Mouse (Mus musculus): ENCODE measurements around the gene Ppil3. TPM values are rescaled to one million over a fixed set of nuclear protein-coding genes. Genes with fewer than 3 reads are reported as not detected.

Ppil3 gene
- polyA plus RNA-seq, 1 experiment from 2014 or later = 37.1 TPM

GRCm38 (mm10) chr1:58403745-58404144, 41.5 kb downstream of the Ppil3 start:
- Histone ChIP-seq H3K36me3 (ENCODE audit: control insufficient read depth, insufficient read depth, low read length) (peaks cover 33% of the 10 kb centered on the region), H3K4me2 (no peak overlapping the region), H3K27me3 (ENCODE audit: control insufficient read depth, insufficient read depth, low read length) (no peaks in the 10 kb centered on the region), H3K4me3 (ENCODE audit: low read depth, low read length) (no peak overlapping the region), H3K4me1 (ENCODE audit: control insufficient read depth, insufficient read depth, low read length) (no peaks in the 10 kb centered on the region), H3K9ac (ENCODE audit: low read depth, low read length) (no peak overlapping the region), H3K9me3 (replicated peaks; ENCODE audit: control insufficient read depth, low read length) (no peaks in the 10 kb centered on the region), H3K27ac (ENCODE audit: low read depth, low read length) (no peak overlapping the region)
- ATAC-seq (replicated peaks; ENCODE audit: insufficient number of reproducible peaks, low FRiP score, low TSS enrichment) = no peak
- WGBS (ENCODE audit: insufficient replicate concordance) = 93% methylated on average over 5 of the region's 5 CpGs

GRCm38 (mm10) chr1:58401396-58401795, 43.9 kb downstream of the Ppil3 start:
- no peaks in the 10 kb centered on the region for H3K27me3 ChIP-seq (ENCODE audit: control insufficient read depth, insufficient read depth, low read length)
- 89% methylated on average over 6 of the region's 6 CpGs for WGBS (ENCODE audit: insufficient replicate concordance)
- no peak for ATAC-seq (replicated peaks; ENCODE audit: insufficient number of reproducible peaks, low FRiP score, low TSS enrichment)

GRCm38 (mm10) chr1:58397731-58398130, 47.6 kb downstream of the Ppil3 start:
- Histone ChIP-seq H3K4me3 (ENCODE audit: low read depth, low read length) (no peak overlapping the region), H3K36me3 (ENCODE audit: control insufficient read depth, insufficient read depth, low read length) (peaks cover 36% of the 10 kb centered on the region), H3K27ac (ENCODE audit: low read depth, low read length) (no peak overlapping the region), H3K27me3 (ENCODE audit: control insufficient read depth, insufficient read depth, low read length) (no peaks in the 10 kb centered on the region), H3K4me1 (ENCODE audit: control insufficient read depth, insufficient read depth, low read length) (0 out of 2 replicates have a peak, but pooled peaks cover 3% of the 10 kb centered on the region), H3K4me2 (no peak overlapping the region), H3K9ac (ENCODE audit: low read depth, low read length) (no peak overlapping the region), H3K9me3 (replicated peaks; ENCODE audit: control insufficient read depth, low read length) (no peaks in the 10 kb centered on the region)
- ATAC-seq (replicated peaks; ENCODE audit: insufficient number of reproducible peaks, low FRiP score, low TSS enrichment) = no peak
- 94% methylated on average over 6 of the region's 6 CpGs for WGBS (ENCODE audit: insufficient replicate concordance)

More at GRCm38 (mm10) chr1:58401396-58401795, 43.9 kb downstream of the Ppil3 start:
- Histone ChIP-seq H3K4me1 (ENCODE audit: control insufficient read depth, insufficient read depth, low read length) (no peaks in the 10 kb centered on the region), H3K9me3 (replicated peaks; ENCODE audit: control insufficient read depth, low read length) (no peaks in the 10 kb centered on the region), H3K27ac (ENCODE audit: low read depth, low read length) (no peak overlapping the region), H3K36me3 (ENCODE audit: control insufficient read depth, insufficient read depth, low read length) (peaks cover 39% of the 10 kb centered on the region), H3K4me2 (no peak overlapping the region), H3K9ac (ENCODE audit: low read depth, low read length) (no peak overlapping the region), H3K4me3 (ENCODE audit: low read depth, low read length) (no peak overlapping the region)

GRCm38 (mm10) chr1:58396179-58396578, 49.1 kb downstream of the Ppil3 start:
- H3K4me2 ChIP-seq = no peak overlapping the region

GRCm38 (mm10) chr1:58395341-58395740, 49.9 kb downstream of the Ppil3 start:
- no peak for ATAC-seq (replicated peaks; ENCODE audit: insufficient number of reproducible peaks, low FRiP score, low TSS enrichment)
- Histone ChIP-seq H3K4me1 (ENCODE audit: control insufficient read depth, insufficient read depth, low read length) (peaks cover 9% of the 10 kb centered on the region), H3K9me3 (replicated peaks; ENCODE audit: control insufficient read depth, low read length) (no peaks in the 10 kb centered on the region), H3K27ac (ENCODE audit: low read depth, low read length) (no peak overlapping the region), H3K4me3 (ENCODE audit: low read depth, low read length) (no peak overlapping the region), H3K9ac (ENCODE audit: low read depth, low read length) (no peak overlapping the region), H3K27me3 (ENCODE audit: control insufficient read depth, insufficient read depth, low read length) (no peaks in the 10 kb centered on the region), H3K36me3 (ENCODE audit: control insufficient read depth, insufficient read depth, low read length) (peaks cover 22% of the 10 kb centered on the region), H3K4me2 (no peak overlapping the region)
- 89% methylated on average over 3 of the region's 3 CpGs for WGBS (ENCODE audit: insufficient replicate concordance)

More at GRCm38 (mm10) chr1:58396179-58396578, 49.1 kb downstream of the Ppil3 start:
- Histone ChIP-seq H3K36me3 (ENCODE audit: control insufficient read depth, insufficient read depth, low read length) (peaks cover 31% of the 10 kb centered on the region), H3K9me3 (replicated peaks; ENCODE audit: control insufficient read depth, low read length) (no peaks in the 10 kb centered on the region), H3K4me1 (ENCODE audit: control insufficient read depth, insufficient read depth, low read length) (peaks cover 9% of the 10 kb centered on the region), H3K27ac (ENCODE audit: low read depth, low read length) (no peak overlapping the region), H3K27me3 (ENCODE audit: control insufficient read depth, insufficient read depth, low read length) (no peaks in the 10 kb centered on the region), H3K4me3 (ENCODE audit: low read depth, low read length) (no peak overlapping the region), H3K9ac (ENCODE audit: low read depth, low read length) (no peak overlapping the region)
- WGBS (ENCODE audit: insufficient replicate concordance) = 98% methylated on average over 1 of the region's 1 CpGs
- no peak for ATAC-seq (replicated peaks; ENCODE audit: insufficient number of reproducible peaks, low FRiP score, low TSS enrichment)

- Histone ChIP-seq H3K4me2 (peak overlapping the region; percentile 78), H3K4me1 (ENCODE audit: control insufficient read depth, insufficient read depth, low read length) (peaks cover 9% of the 10 kb centered on the region), H3K9me3 (replicated peaks; ENCODE audit: control insufficient read depth, low read length) (no peaks in the 10 kb centered on the region), H3K27ac (ENCODE audit: low read depth, low read length) (peak overlapping the region; percentile 98), H3K36me3 (ENCODE audit: control insufficient read depth, insufficient read depth, low read length) (peaks cover 16% of the 10 kb centered on the region), H3K27me3 (ENCODE audit: control insufficient read depth, insufficient read depth, low read length) (no peaks in the 10 kb centered on the region), H3K9ac (ENCODE audit: low read depth, low read length) (peak overlapping the region; percentile 98), H3K4me3 (ENCODE audit: low read depth, low read length) (peak overlapping the region; percentile 95)
- peak; percentile 62 for ATAC-seq (replicated peaks; ENCODE audit: insufficient number of reproducible peaks, low FRiP score, low TSS enrichment)
- 1% methylated on average over 58 of the region's 90 CpGs for WGBS (ENCODE audit: insufficient replicate concordance)
These were observed 51.7 kb downstream of the Ppil3 start for GRCm38 (mm10) chr1:58393284-58394195.

- H3K9ac ChIP-seq (ENCODE audit: low read depth, low read length) = peak within 1 kb of the TSS; percentile 98
- H3K9me3 ChIP-seq (replicated peaks; ENCODE audit: control insufficient read depth, low read length) = no peaks in the 10 kb centered on the region
- ATAC-seq (replicated peaks; ENCODE audit: insufficient number of reproducible peaks, low FRiP score, low TSS enrichment) = peak; percentile 95
- H3K4me3 ChIP-seq (ENCODE audit: low read depth, low read length) = peak within 1 kb of the TSS; percentile 95
- under 1% methylated on average over 50 of the region's 61 CpGs for WGBS (ENCODE audit: insufficient replicate concordance)
- H3K36me3 ChIP-seq (ENCODE audit: control insufficient read depth, insufficient read depth, low read length) = peaks cover 11% of the 10 kb centered on the region
- H3K4me1 ChIP-seq (ENCODE audit: control insufficient read depth, insufficient read depth, low read length) = peaks cover 9% of the 10 kb centered on the region
- no peaks in the 10 kb centered on the region for H3K27me3 ChIP-seq (ENCODE audit: control insufficient read depth, insufficient read depth, low read length)
- peak within 1 kb of the TSS; percentile 78 for H3K4me2 ChIP-seq
- peak within 1 kb of the TSS; percentile 98 for H3K27ac ChIP-seq (ENCODE audit: low read depth, low read length)
These were observed 52.5 kb downstream of the Ppil3 start, which contains the start of gene Bzw1 for GRCm38 (mm10) chr1:58392652-58393283. Gene Bzw1, plus strand, starts transcription at chr1:58392898.

- H3K9ac ChIP-seq (ENCODE audit: low read depth, low read length) = peak overlapping the region; percentile 98
- H3K9me3 ChIP-seq (replicated peaks; ENCODE audit: control insufficient read depth, low read length) = no peaks in the 10 kb centered on the region
- H3K4me1 ChIP-seq (ENCODE audit: control insufficient read depth, insufficient read depth, low read length) = peaks cover 9% of the 10 kb centered on the region
- H3K36me3 ChIP-seq (ENCODE audit: control insufficient read depth, insufficient read depth, low read length) = peaks cover 8% of the 10 kb centered on the region
- WGBS (ENCODE audit: insufficient replicate concordance) = 1% methylated on average over 15 of the region's 16 CpGs
- H3K4me3 ChIP-seq (ENCODE audit: low read depth, low read length) = peak overlapping the region; percentile 95
- H3K27me3 ChIP-seq (ENCODE audit: control insufficient read depth, insufficient read depth, low read length) = no peaks in the 10 kb centered on the region
- no peak for ATAC-seq (replicated peaks; ENCODE audit: insufficient number of reproducible peaks, low FRiP score, low TSS enrichment)
- H3K27ac ChIP-seq (ENCODE audit: low read depth, low read length) = peak overlapping the region; percentile 98
- peak overlapping the region; percentile 78 for H3K4me2 ChIP-seq
These were observed 53.0 kb downstream of the Ppil3 start for GRCm38 (mm10) chr1:58392268-58392651.

Data from heart, embryonic 11.5 days (tissue).